In the genomic region with DNA sequence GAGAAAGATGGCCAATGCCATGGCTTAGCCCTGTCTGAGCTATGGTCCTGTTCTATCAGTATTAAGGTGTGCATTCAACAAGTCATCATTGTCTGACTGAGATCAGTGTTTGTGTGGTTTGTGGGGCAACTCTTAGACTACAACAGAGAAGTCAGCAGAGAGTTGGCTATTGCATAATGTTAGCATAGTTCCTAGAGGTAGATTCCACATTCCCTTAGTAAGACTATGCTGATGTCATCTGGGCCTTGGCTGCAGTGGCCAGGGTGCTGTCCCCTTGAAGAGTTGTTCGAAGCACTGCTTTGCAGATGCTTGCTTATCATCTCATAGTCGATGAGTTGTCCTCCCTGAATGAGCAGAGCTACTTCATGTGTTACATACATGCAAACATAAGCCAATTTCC, we compare ENCODE assay signal across 13 mouse cellular contexts. TPM values are rescaled to one million over a fixed set of nuclear protein-coding genes. Genes with fewer than 3 reads are reported as not detected.
DNase-seq lines count a peak whose midpoint lies in the region.
"Had no signal": no experiment of that assay in that cellular context is flagged by ENCODE, and none has a peak within 500 bp of the region (broad histone marks: within the 10 kb centered on the region; RNA-seq: fewer than 3 reads in every experiment).

No protein-coding gene starts in this region.

- peak; percentile 57 for DNase-seq in 3T3-L1 (ENCODE audit: low read depth, low spot score)
- DNase-seq in adipocyte (ENCODE audit: low spot score), result peak; percentile 22
- no peak for DNase-seq in urinary bladder, adult 2 months (ENCODE audit: low spot score)
- DNase-seq in Muller cell, postnatal 12 days (ENCODE audit: inconsistent ontology term), result no peak
- DNase-seq in spleen, postnatal 10 days (ENCODE audit: low spot score in 2 of 2), result no peak
- DNase-seq: adrenal gland, adult 8-10 months; adrenal gland, postnatal 14 days; adrenal gland, postnatal 36 days; cerebellum, adult 11-12 months; cerebellum, adult 2 months; cerebellum, adult 9-10 months; cerebellum, postnatal 10 days; cerebellum, postnatal 25 days had no signal

RNA-seq across cellular contexts. Expression of gene Arhgap42, which starts 49.2 kb away (rescaled TPM):
- polyA plus RNA-seq in urinary bladder, adult 2 months (2012; rRNA removed), result 15.4 and 19.1 TPM in 2 replicates

Comparison
In these comparisons a context has a peak if more than half of its experiments do, and no peak if none do; other contexts are left out.
1. DNase-seq: peak in 3T3-L1 (single experiment) and adipocyte (single experiment); none in urinary bladder, adult 2 months (single experiment), Muller cell, postnatal 12 days (single experiment) and spleen, postnatal 10 days (0 of 2).